Mouse (Mus musculus) kidney, embryonic 14.5 days (tissue): Measurements from ENCODE around the gene Scn9a. TPM values are rescaled to one million over a fixed set of nuclear protein-coding genes. Genes with fewer than 3 reads are reported as not detected.

Experiments
- ATAC-seq: fragments of 200-750 bp; cut with Nextera tagmentation; 2 replicates; pipeline ENCODE4 v1.8.0; 2017; ENCODE audit warnings: moderate number of reproducible peaks, mild to moderate bottlenecking, moderate TSS enrichment, moderate library complexity; ENCODE audit not compliant: low FRiP score, low TSS enrichment
- H3K27ac ChIP-seq: fragments of 300-500 bp; sonication (generic); 2 replicates; pipeline ENCODE4 v1.5.1; 2014; ENCODE audit warnings: low read depth, mild to moderate bottlenecking, low read length, moderate library complexity, mixed read lengths
- H3K27me3 ChIP-seq: fragments of 300-500 bp; sonication (generic); 2 replicates; pipeline ENCODE4 v1.6.1; 2014; ENCODE audit warnings: mild to moderate bottlenecking, low read length; ENCODE audit not compliant: control insufficient read depth, insufficient read depth
- H3K36me3 ChIP-seq: fragments of 300-500 bp; sonication (generic); 2 replicates; pipeline ENCODE4 v1.6.1; 2014; ENCODE audit warnings: low read length, mixed read lengths; ENCODE audit not compliant: control insufficient read depth, insufficient read depth
- H3K4me1 ChIP-seq: fragments of 300-500 bp; sonication (generic); 2 replicates; pipeline ENCODE4 v1.6.1; 2014; ENCODE audit warnings: low read length, mixed read lengths; ENCODE audit not compliant: control insufficient read depth, insufficient read depth
- H3K4me2 ChIP-seq: fragments of 300-500 bp; sonication (generic); replicated peaks from 2 replicates; pipeline ENCODE4 v1.6.1; 2014; ENCODE audit warnings: low read depth, mild to moderate bottlenecking, low read length
- H3K4me3 ChIP-seq: fragments of 300-500 bp; sonication (generic); 2 replicates; pipeline ENCODE4 v1.5.1; 2014; ENCODE audit warnings: mild to moderate bottlenecking, low read length
- H3K9ac ChIP-seq: fragments of 300-500 bp; sonication (generic); 2 replicates; pipeline ENCODE4 v1.6.1; 2014; ENCODE audit warnings: low read depth, mild to moderate bottlenecking, low read length, moderate library complexity
- H3K9me3 ChIP-seq: fragments of 300-500 bp; sonication (generic); 2 replicates; pipeline ENCODE4 v1.6.1; 2016; ENCODE audit warnings: low read length; ENCODE audit not compliant: control insufficient read depth
- WGBS: fragments of 180-500 bp; shearing (Covaris S2); extraction: QIAGEN DNeasy Blood & Tissue Kit; methylation state at CpG from one replicate; pipeline ENCODE4 v1.1.7; 2014; 5-methylcytosine and 5-hydroxymethylcytosine counted together
- polyA plus RNA-seq: library from polyadenylated mRNA; unstranded; fragments of >200 nt; fragmentation: Nextera tagmentation; extraction: Ambion mirVana; gene quantifications from 2 replicates; pipeline ENCODE4 v1.2.1, GENCODE M21; 2014

The Scn9a gene
- polyA plus RNA-seq, 1 experiment from 2014 or later, result 0.45 TPM

DNA sequence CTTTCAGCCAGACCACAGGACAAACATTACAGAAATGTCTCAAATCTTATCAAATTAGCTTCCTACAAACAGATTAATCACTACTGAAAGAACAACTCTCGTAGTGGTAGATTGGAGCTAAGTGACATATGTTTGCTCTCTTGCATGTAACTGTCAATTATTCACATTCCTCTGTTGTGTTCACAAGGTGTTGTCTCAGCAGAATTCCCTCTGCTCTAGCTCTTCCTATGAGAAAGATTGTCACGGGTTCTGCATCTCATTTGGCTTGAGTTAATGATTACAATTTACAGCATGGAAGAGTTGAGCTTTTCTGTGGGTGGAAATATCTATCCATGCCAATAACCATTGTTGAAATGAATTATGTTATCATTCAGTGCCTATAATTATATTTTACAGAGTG lies 156.4 kb downstream of the Scn9a start:
- Histone ChIP-seq H3K4me1 (no peaks in the 10 kb centered on the region), H3K9me3 (no peaks in the 10 kb centered on the region), H3K27me3 (no peaks in the 10 kb centered on the region), H3K9ac (no peak overlapping the region), H3K4me3 (no peak overlapping the region), H3K36me3 (no peaks in the 10 kb centered on the region), H3K27ac (no peak overlapping the region), H3K4me2 (no peak overlapping the region)
- WGBS, result 58% methylated on average over 2 of the region's 2 CpGs
- peak; percentile 39; the same call in 1 of the 2 replicates for ATAC-seq

DNA sequence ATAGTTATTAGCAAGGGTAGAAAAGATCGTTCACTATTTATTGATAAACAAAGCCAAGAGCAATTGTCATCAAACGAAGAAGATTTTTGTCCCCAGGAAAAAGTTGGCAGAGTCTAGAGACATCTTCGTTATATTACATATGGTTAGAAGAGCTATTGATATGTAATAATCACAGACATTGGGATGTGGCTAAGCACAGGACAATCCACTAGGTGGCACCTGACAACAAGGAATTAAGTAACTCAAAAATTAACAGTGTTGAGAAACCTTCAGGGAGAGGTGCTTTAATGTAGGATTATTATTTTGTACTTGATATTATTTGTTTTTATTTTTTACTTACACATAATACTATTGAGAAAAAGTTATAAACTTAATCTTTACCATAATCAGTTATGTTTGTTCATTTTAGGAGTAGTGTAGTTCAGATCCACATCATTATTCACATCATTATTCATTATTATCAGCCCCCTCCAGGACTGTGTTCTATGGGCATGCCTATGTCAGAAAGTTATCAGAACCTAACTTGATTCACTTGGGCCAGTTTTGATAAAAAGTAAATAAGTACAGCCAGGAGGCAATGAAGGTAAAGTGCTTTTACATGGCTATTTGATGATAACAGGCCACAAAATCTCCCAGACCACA lies 161.5 kb downstream of the Scn9a start:
- Histone ChIP-seq H3K9me3 (no peaks in the 10 kb centered on the region), H3K27ac (no peak overlapping the region), H3K4me3 (no peak overlapping the region), H3K4me2 (no peak overlapping the region), H3K4me1 (no peaks in the 10 kb centered on the region), H3K36me3 (no peaks in the 10 kb centered on the region), H3K9ac (no peak overlapping the region), H3K27me3 (no peaks in the 10 kb centered on the region)
- WGBS, result 54% methylated on average over 3 of the region's 3 CpGs
- ATAC-seq, result 0 out of 2 replicates have a peak, but pooled peaks have one; percentile 60

DNA sequence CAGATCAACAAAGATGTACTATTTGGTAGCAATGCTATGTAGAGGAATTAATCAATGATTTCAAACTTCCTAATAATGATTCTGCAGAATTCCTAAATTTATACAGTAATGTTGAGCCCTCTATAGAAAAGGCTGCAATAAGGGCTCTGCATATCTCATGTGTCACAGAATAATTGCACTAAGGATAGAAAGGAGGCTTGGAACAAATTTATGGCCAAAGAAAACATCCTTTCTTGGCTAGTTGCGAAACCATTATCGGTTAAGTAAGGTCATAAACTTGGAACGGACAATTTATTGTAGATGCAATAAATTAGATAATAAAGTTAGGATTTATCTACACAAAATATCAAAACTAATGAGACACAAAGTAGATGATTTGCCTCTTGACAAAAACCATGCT lies 169.3 kb downstream of the Scn9a start:
- Histone ChIP-seq H3K4me2 (no peak overlapping the region), H3K9me3 (no peaks in the 10 kb centered on the region), H3K27ac (no peak overlapping the region), H3K9ac (no peak overlapping the region), H3K27me3 (no peaks in the 10 kb centered on the region), H3K36me3 (no peaks in the 10 kb centered on the region), H3K4me1 (no peaks in the 10 kb centered on the region), H3K4me3 (no peak overlapping the region)
- ATAC-seq, result peak; percentile 81
- 14% methylated on average over 3 of the region's 3 CpGs for WGBS

DNA sequence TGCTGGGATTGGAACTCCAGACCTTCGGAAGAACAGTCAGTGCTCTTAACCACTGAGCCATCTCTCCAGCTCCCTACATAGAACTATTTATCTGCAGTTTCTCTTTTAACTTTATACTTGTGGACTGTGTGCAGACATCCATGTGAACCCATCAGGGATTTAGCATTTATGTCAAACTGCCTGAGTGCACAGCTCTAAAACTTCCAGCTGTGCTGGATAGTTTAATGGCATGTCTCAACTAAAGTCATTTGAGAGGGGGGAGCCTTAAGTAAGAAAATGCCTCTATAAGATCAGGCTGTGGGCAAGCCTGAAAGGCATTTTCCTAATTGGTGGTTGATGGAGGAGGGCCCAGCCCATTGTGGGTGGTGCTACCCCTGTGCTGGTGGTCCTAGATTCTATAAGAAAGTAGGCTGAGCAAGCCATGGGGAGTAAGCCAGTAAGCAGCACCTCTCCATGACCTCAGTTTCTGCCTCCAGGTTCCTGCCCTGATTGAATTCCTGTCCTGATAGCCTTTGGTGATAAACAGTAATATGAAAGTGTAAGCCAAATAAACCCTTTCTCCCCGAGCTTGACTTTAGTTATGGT lies 169.8 kb downstream of the Scn9a start:
- ATAC-seq, result peak; percentile 89
- WGBS, result 26% methylated on average over 2 of the region's 2 CpGs

DNA sequence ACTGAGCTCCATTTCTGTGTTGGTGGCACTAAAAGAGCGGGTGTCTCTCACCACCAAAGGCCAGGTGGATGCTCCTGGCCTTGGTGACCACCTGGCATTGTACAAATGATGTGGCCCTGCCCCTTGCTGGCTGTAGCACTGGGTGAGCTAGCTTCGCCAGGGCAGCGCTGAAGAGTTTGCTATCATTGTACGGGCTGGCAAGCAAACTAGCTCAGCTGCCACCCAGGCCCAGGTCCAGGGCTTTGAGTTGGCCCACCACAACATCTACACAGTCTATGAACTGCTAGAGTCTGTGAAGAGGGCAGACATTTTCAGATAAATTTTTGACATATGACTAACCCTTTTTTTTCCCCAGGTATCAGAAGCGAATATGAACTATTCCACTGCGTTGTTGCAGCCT lies 170.8 kb downstream of the Scn9a start:
- H3K4me2 ChIP-seq, result no peak overlapping the region
- 98% methylated on average over 6 of the region's 6 CpGs for WGBS
- H3K27me3 ChIP-seq, result no peaks in the 10 kb centered on the region
- H3K4me3 ChIP-seq, result no peak overlapping the region
- no peaks in the 10 kb centered on the region for H3K36me3 ChIP-seq
- no peak overlapping the region for H3K27ac ChIP-seq
- no peaks in the 10 kb centered on the region for H3K4me1 ChIP-seq
- no peaks in the 10 kb centered on the region for H3K9me3 ChIP-seq
- ATAC-seq, result no peak
- no peak overlapping the region for H3K9ac ChIP-seq

More for the DNA sequence above, 169.8 kb downstream of the Scn9a start:
- no peaks in the 10 kb centered on the region for H3K9me3 ChIP-seq
- no peak overlapping the region for H3K4me2 ChIP-seq
- no peak overlapping the region for H3K9ac ChIP-seq
- H3K4me3 ChIP-seq, result no peak overlapping the region
- H3K36me3 ChIP-seq, result no peaks in the 10 kb centered on the region
- no peak overlapping the region for H3K27ac ChIP-seq
- H3K4me1 ChIP-seq, result no peaks in the 10 kb centered on the region
- no peaks in the 10 kb centered on the region for H3K27me3 ChIP-seq

DNA sequence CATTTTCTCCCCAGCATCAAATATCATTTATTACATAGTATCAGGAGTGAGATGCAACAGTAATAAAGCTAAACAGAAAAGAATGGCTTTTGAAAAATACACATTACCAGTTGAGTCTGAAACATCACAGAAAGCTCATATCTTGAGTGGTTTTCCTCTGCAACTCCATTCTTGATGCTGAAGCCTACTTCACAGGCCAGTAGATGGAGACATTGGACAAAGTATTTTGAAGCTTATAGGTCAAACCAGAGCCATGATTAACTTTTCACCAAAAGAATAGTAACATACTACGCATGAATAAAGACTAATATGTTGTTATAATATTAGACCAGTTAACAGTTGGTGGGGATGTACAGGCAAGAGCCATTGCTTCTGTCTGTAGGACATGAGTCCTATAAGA lies 172.3 kb downstream of the Scn9a start:
- H3K9me3 ChIP-seq, result no peaks in the 10 kb centered on the region
- no peak overlapping the region for H3K9ac ChIP-seq
- no peaks in the 10 kb centered on the region for H3K27me3 ChIP-seq
- ATAC-seq, result no peak
- no peak overlapping the region for H3K27ac ChIP-seq
- 86% methylated on average over 1 of the region's 1 CpGs for WGBS
- no peak overlapping the region for H3K4me2 ChIP-seq
- no peak overlapping the region for H3K4me3 ChIP-seq
- H3K36me3 ChIP-seq, result no peaks in the 10 kb centered on the region
- H3K4me1 ChIP-seq, result no peaks in the 10 kb centered on the region

DNA sequence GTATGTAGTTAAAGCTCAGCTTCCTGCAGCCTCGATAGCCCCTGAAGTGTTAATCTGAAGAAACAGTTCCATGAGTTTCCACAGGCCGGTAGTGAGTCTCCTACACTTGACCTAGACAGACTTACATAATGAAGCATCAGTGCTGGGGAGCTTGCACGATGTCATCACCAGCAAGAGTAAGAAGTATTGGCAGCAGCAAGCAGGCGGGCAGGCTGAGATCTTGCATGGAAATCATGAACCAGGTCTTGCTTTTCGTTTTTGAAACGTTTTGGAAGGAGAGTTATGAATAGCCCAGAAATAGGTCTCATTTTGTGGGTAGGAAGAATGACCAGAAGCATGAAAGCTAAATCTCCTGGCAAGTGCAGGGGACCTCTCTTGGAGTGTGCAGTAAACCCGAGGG lies 194.1 kb downstream of the Scn9a start, which contains the start of gene Scn1a:
Gene Scn1a (minus strand): TSS at position 130 of the 400 bp plus-strand sequence.
- peak within 1 kb of the TSS; percentile 20 for H3K4me3 ChIP-seq
- no peak within 1 kb of the TSS for H3K27ac ChIP-seq
- whole genome bisulfite sequencing, result 8% methylated on average over 7 of the region's 7 CpGs
- no peaks in the 10 kb centered on the region for H3K9me3 ChIP-seq
- H3K36me3 ChIP-seq, result no peaks in the 10 kb centered on the region
- H3K4me1 ChIP-seq, result no peaks in the 10 kb centered on the region
- peak within 1 kb of the TSS; percentile 50 for H3K4me2 ChIP-seq
- no peaks in the 10 kb centered on the region for H3K27me3 ChIP-seq
- peak within 1 kb of the TSS; percentile 19; the same call in 1 of the 2 replicates for H3K9ac ChIP-seq
- no peak for ATAC-seq

DNA sequence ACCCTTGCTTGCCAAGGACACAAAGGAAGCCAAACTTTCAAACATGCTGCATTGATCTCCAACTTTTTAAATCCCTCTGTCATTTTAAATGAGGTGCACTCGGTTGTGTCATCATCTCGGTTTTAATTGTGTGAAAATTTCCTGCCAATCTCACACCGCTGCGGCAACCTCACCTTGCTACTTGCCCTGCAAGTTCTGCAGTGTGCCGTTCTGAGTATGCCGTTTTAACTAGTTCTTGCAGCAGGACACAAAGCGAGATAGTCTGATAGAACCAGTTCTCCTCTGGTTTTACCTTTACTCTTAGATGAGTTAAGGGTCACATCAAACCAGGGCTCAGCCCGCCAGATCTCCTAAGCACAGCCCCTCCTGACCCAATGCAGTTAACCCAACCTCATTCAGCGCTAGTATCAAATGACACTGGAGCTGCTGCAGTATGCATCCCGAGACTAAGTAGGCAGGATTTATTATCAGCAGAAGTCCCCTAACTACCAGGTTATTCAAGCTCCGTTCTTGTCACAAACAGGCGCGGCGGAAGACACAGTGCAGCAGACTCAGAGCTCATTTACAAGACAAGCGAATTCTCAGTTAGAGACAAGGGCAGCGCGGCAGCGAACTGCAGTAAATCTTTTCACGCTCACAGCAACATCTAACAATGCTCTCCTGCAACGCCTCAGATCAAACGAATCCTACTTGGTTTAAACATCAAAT lies 194.8 kb downstream of the Scn9a start:
- H3K9ac ChIP-seq, result peak overlapping the region; percentile 19; the same call in 1 of the 2 replicates
- H3K9me3 ChIP-seq, result no peaks in the 10 kb centered on the region
- no peaks in the 10 kb centered on the region for H3K4me1 ChIP-seq
- H3K4me2 ChIP-seq, result peak overlapping the region; percentile 50
- no peaks in the 10 kb centered on the region for H3K27me3 ChIP-seq
- ATAC-seq, result peak; percentile 81
- 2% methylated on average over 21 of the region's 21 CpGs for WGBS
- H3K27ac ChIP-seq, result no peak overlapping the region
- peak overlapping the region; percentile 20 for H3K4me3 ChIP-seq
- H3K36me3 ChIP-seq, result no peaks in the 10 kb centered on the region

DNA sequence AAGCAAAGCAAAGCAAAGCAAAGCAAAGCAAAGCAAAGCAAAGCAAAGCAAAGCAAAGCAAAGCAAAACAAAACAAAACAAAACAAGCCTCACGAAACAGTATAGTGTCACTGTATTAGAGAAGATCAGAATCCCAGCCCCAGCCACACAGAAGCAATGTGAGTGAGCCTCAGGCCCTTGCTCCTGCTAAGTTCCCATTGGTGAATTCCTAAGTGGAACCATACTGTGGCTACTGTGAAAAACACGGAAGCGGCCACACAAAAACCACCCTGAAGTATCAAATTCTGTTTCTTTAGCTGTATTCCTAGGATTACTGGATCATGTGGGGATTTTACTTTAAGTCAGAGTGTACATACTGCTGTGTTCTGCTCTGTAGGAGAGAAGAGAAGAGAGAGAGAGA lies 198.5 kb downstream of the Scn9a start:
- 58% methylated on average over 3 of the region's 3 CpGs for WGBS
- Histone ChIP-seq H3K9me3 (no peaks in the 10 kb centered on the region), H3K27me3 (no peaks in the 10 kb centered on the region), H3K27ac (no peak overlapping the region), H3K4me2 (no peak overlapping the region), H3K9ac (no peak overlapping the region), H3K36me3 (no peaks in the 10 kb centered on the region), H3K4me3 (no peak overlapping the region), H3K4me1 (no peaks in the 10 kb centered on the region)
- no peak for ATAC-seq
